Mouse (Mus musculus): Measurements from ENCODE around the gene Chst11. TPM values are rescaled to one million over a fixed set of nuclear protein-coding genes. Genes with fewer than 3 reads are reported as not detected.
A peak's percentile ranks its signal among the peaks of the same experiment; 100 is the strongest.
"Not testable (repeated sequence)": the region's sequence is repeated elsewhere in the genome, so short reads cannot be mapped to it uniquely, and the experiment has no call there.

Gene Chst11
- total RNA-seq, 2 experiments from 2014 or later = 1.1 to 1.8 TPM

DNA sequence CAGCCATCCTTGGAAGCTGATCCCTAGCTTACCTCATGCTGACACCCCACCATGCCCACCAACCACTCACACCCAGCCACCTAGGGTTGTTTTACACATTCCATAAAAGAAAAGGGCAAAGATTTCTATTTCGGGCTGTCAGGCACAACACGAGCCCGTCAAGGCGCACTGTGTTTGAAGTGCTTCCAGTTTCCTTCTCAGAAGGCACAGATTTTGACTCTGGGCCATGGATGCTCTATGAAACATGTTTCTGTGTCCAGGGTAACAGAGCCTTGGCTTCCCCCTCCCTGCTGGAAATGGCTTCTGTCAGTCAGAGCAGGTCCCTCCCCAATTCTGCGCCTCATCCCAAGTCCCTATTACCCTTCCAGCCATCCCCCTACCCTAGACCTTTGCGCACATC is 125.7 kb downstream of the Chst11 start:
- H3K27ac ChIP-seq = no peak overlapping the region
- TF ChIP-seq CTCF (IDR thresholded peaks at IDR 0.05) = no peak
- DNase-seq = peak; percentile 50
- intact Hi-C loops (cut with DNase I) = no loop called here
- no peak overlapping the region for H3K4me3 ChIP-seq

DNA sequence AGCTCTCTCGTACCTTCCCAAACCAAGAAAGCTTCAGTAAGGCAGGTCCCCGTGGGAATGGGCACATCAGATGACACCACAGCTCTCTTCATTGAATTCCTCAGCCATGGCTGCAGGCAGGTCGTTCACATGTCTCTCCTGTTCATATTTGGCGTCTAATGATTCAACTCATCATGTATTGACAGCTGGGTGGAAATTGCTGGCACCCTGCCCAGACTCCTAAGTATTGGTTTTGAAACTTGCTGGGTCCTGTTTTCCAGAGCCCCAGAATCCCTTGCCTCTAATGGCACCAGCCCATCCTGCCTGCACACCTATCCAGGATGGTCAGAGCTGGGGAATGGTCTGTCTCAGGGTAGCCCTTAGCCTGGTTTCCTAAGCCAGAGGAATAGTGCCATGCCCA is 127.0 kb downstream of the Chst11 start:
- intact Hi-C loops (cut with DNase I) = no loop called here
- no peak for TF ChIP-seq CTCF (IDR thresholded peaks at IDR 0.05)
- DNase-seq = no peak
- H3K27ac ChIP-seq = no peak overlapping the region
- no peak overlapping the region for H3K4me3 ChIP-seq

DNA sequence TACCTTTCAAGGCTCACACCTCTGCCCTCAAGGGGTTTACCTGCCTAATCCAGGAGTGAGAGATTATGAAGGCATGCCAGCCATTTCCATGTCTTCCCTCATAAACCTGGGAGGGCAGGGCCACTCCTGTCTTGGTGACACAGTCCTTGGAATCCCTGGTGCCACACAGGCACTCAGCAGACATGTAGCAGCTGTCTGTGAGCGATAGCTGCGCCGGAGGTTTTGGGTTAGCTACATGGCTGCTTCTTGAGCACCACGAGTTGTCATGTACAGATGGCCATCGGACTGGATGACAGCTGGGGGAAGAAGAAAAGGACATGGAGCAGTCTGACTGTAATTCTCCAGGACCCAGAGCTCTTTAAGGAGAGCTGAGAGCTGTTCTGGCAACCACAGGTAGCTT is 129.3 kb downstream of the Chst11 start:
- TF ChIP-seq CTCF (IDR thresholded peaks at IDR 0.05) = no peak
- no peak for DNase-seq
- Histone ChIP-seq H3K4me3 (no peak overlapping the region), H3K27ac (no peak overlapping the region)
- intact Hi-C loops (cut with DNase I) = no loop called here

DNA sequence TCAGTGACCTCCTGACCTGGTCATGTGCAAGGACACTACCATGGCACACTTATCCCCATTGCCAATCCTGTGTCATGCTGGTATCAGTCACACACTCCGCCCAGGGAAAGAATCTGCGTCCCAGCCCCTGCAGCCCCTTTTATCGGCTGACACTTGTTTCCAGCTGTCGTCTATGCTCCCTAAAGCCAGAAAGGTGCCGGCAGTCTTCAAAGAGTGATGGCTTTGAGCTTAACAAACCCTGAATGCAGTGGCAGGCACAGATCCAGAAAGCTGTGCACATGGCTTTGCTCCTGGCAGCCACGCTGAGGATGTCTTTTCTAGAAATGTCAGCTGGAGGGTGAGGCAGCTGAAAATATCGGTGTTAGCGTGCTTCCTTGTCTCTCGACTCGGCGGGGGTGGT is 131.6 kb downstream of the Chst11 start:
- H3K27ac ChIP-seq = no peak overlapping the region
- TF ChIP-seq CTCF (IDR thresholded peaks at IDR 0.05) = no peak
- no peak overlapping the region for H3K4me3 ChIP-seq
- DNase-seq = peak; percentile 33
- intact Hi-C loops (cut with DNase I) = no loop called here

DNA sequence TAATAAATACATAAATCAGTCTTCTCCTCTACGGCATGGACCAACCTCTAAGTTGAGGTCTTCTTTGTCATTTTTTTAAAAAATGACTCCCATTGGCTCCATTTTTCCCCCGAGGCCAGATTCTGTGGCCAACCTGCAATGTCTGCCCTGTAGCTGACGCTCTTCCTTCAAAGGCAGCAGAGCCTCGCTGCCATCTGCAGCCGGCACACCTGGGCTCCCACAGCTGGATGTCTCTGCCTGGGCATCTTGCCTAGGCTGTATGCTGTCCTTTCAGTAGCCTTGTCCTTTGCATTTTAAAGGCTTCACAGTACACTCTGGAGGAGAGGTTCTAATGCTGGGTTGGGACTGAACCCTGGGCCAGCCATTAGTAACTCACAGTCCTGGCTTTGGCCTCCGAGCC is 132.6 kb downstream of the Chst11 start:
- intact Hi-C loops (cut with DNase I) = no loop called here
- Histone ChIP-seq H3K4me3 (no peak overlapping the region), H3K27ac (no peak overlapping the region)
- DNase-seq = no peak
- no peak for TF ChIP-seq CTCF (IDR thresholded peaks at IDR 0.05)

DNA sequence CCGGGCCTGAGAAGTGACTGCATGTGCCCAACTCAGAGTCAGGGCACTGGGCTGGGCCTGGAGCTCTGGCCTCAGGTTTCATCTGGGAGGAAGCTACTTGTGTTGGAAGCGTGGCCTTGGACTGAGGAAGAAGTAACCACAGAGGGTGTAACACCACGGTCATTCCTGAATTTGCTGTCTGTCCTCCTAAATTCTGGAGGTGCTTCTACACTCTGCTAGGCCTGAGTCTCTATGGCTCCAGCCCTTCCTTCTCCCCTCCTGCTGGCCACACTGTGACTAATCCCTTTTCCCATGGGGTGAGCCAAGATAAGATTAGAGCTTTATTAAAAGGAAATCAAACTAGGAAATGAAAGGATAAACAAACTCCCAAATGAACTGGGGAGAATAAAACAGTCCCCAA is 133.3 kb downstream of the Chst11 start:
- no peak for TF ChIP-seq CTCF (IDR thresholded peaks at IDR 0.05)
- no peak for DNase-seq
- Histone ChIP-seq H3K4me3 (no peak overlapping the region), H3K27ac (no peak overlapping the region)
- intact Hi-C loops (cut with DNase I) = no loop called here

DNA sequence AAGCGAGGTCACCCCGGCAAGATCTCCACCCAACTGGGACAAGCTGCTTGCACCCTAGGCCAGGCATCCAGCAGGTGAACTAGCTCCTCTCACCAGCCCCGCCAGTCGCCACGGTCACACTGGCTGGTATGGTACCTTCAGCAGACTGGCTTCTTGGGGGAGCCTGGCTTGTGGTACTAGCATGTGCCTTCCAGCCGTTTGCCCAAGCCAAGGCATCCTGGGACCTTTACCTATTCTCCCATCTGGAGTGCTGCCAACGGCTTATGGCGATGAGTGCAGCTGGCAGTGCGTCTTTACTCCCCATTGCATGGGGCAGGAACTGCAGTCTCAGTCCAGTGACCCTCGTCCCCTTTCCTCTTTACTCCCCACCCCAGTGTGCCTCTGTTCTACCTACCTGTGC is 133.7 kb downstream of the Chst11 start:
- intact Hi-C loops (cut with DNase I) = no loop called here
- Histone ChIP-seq H3K4me3 (no peak overlapping the region), H3K27ac (no peak overlapping the region)
- TF ChIP-seq CTCF (IDR thresholded peaks at IDR 0.05) = no peak
- DNase-seq = no peak

DNA sequence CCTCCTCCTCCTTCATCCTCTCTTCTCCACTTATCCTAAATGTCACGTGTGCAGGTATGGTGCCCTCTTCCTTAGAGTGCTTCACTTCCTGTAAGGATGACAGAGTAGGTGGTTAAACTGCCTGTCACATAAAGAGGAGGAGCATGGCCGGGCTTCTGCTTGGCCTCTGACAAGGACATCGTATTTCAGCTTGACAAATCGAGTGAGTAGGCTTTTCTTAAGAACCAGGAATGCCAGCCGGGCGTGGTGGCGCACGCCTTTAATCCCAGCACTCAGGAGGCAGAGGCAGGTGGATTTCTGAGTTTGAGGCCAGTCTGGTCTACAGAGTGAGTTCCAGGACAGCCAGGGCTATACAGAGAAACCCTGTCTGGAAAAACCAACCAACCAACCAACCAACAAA is 134.2 kb downstream of the Chst11 start:
- DNase-seq; H3K27ac ChIP-seq; intact Hi-C loops (cut with DNase I): not testable (repeated sequence)

DNA sequence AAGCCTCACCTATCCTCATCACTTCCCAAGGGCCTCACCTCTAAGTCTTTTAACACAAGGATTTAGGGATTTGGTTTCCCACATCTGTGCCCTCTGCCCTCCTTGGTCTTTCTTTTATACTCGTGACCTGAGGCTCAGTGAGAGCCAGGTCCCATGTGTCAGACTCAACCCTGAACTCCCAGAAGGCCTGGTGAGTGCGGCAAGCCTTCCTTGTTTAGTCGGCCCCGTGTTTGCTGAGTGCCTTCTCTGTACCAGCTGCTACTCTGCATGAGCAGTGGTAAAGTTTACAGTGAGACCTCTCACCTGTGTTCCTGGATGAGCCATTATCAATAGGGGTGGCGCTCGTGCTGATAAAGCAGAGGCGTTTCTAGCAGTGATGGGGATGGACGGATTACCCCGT is 134.6 kb downstream of the Chst11 start:
- intact Hi-C loops (cut with DNase I) = no loop called here
- DNase-seq = no peak
- TF ChIP-seq CTCF (IDR thresholded peaks at IDR 0.05) = no peak
- H3K4me3 ChIP-seq = no peak overlapping the region
- no peak overlapping the region for H3K27ac ChIP-seq

More for the DNA sequence above, 134.2 kb downstream of the Chst11 start:
- not testable (repeated sequence) for H3K4me3 ChIP-seq

DNA sequence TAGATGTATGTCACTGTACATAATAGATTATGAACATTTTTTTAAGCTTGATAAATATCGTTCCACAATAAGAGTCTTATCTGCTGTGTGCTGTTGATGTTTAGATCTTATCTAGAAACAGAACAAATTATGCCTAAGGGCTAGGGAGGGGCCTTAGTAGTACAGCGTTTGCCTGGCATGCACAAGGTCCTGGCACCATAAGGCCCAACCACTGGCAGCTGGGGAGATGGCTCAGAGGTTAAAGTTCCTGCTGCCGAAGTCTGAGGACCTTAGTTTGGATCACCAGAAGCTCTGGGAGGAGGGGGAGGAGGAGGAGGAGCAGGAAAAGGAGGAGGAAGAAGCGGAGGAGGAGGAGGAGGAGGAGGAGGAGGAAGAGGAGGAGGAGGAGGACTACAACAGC is 135.6 kb downstream of the Chst11 start:
- TF ChIP-seq CTCF (IDR thresholded peaks at IDR 0.05) = no peak
- no peak for DNase-seq
- intact Hi-C loops (cut with DNase I) = no loop called here
- no peak overlapping the region for H3K4me3 ChIP-seq
- H3K27ac ChIP-seq = no peak overlapping the region

DNA sequence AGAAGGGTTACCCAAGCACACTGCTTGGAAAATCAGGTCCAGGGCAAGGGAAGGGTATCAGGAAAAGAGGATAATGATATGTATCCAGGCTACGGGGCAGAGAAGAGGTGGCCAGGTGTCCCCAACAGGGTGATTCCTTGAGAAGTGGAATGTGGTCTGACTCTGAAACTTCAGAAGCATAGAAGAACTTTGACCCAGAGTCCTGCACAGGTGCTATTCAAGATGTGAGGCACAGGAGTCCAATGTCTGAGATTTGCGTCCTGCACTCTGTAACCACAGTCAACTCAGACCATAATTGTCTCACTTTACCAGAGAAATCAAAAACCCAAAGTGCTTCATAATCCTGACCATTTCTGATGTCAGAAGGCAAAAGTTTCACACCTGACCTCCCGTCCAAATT is 139.3 kb downstream of the Chst11 start:
- Histone ChIP-seq H3K27ac (no peak overlapping the region), H3K4me3 (no peak overlapping the region)
- DNase-seq = no peak
- intact Hi-C loops (cut with DNase I) = no loop called here
- no peak for TF ChIP-seq CTCF (IDR thresholded peaks at IDR 0.05)

DNA sequence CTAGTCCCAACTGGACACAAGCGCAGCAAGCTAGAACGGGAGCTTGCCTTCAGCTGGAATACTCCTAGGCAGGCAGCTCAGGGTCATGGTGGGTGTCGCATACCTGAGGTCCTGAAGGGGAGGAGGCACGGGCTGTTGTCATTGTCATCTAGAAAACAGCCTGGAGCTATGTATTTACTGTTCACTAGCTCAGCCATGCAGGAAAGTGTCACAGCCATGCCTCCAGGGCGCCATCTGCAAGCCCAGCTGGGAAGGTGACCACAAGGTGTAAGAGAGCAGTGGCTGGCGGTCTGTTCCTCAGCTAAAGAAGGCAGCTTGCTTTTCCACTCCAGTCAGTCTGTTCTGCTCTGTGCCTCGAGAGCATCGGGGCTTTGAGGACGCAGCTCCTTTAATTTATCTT is 141.1 kb downstream of the Chst11 start:
- no peak for TF ChIP-seq CTCF (IDR thresholded peaks at IDR 0.05)
- Histone ChIP-seq H3K27ac (no peak overlapping the region), H3K4me3 (no peak overlapping the region)
- no peak for DNase-seq
- intact Hi-C loops (cut with DNase I) = no loop called here

DNA sequence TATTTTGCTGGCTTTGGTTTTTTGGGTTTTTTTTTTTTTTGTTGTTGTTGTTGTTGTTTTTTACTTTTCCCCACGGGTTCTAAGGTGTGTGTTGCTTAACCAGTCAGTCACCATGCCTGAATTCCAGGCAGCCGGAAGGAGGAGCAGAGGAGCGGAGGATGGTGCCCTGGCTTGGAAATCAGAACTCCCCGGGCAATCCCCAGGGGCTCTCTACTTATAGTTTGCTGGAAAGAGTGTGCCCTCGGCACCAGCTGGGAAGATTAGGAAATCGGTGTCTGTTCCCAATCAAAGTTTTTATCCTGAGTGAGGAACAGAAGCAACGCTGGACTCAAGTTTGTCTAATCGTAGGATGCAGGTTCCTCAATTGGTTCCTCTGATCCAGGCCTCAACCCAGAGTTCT is 143.1 kb downstream of the Chst11 start:
- no peak for DNase-seq
- TF ChIP-seq CTCF (IDR thresholded peaks at IDR 0.05) = no peak
- Histone ChIP-seq H3K4me3 (no peak overlapping the region), H3K27ac (no peak overlapping the region)
- intact Hi-C loops (cut with DNase I) = no loop called here

DNA sequence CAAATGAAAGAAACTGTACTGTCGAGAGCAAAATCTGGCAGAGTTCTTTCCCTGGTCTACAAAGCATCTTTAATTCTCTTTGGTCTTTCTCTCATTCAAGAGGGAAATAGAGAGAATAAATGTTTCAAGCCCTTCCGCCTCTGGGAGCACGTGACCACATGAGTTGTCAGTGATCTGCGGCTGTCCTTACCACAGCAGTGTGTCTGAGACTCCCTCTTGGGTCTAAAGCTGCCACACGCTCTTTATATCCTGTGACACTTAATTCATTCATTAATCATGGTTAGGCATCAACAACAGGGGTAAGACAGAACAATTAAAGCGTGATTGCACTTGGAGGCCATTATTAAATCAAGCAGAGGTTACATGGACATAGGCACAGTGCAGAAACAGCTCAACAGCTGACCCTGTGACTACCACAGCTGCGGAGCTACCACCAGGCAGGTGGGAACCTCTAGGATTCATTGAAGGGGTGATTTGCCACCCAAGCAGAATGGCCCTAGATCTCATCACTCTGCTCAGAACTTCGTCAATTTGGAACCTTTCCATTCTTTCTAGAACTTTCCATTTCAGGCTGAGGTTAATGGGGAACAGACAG is 144.4 kb downstream of the Chst11 start:
- no peak for DNase-seq
- Histone ChIP-seq H3K4me3 (no peak overlapping the region), H3K27ac (no peak overlapping the region)
- intact Hi-C loops (cut with DNase I) = no loop called here
- no peak for TF ChIP-seq CTCF (IDR thresholded peaks at IDR 0.05)

DNA sequence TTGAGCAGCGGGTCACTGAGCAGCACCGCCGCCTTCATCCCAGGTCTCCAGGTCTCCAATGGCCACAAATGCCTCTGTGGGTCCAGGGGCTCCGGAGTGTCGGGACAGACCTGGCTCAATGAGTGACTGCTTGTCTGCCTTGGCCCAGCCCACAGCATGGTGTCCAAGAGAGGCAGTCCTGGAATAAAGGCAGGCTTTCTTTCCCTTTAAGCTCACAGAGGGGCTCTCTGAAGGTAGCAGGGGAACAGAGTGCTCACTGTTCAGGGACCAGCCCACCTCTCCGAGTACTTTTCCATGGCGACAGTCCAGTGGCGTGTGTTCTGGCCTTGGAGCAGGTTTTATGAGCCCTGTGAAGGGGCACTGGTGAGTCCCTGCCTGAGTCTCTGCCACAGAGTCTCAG is 145.3 kb downstream of the Chst11 start:
- no peak overlapping the region for H3K27ac ChIP-seq
- no peak for TF ChIP-seq CTCF (IDR thresholded peaks at IDR 0.05)

More for the DNA sequence above, 145.3 kb downstream of the Chst11 start:
- no peak for DNase-seq
- intact Hi-C loops (cut with DNase I) = no loop called here
- no peak overlapping the region for H3K4me3 ChIP-seq

Data from gastrocnemius, adult 2 months (tissue).